Mouse (Mus musculus): ENCODE results near the gene Cdadc1. TPM values are rescaled to one million over a fixed set of nuclear protein-coding genes. Genes with fewer than 3 reads are reported as not detected.

Gene Cdadc1
- 10 to 100 TPM; 67.2 to 69.9 TPM for total RNA-seq (2021)
- long read RNA-seq, experiment 1, transcript Cdadc1-201 (10 exons, 1,500 nt), result minor isoform, 7 of 78 reads
- long read RNA-seq, experiment 1, transcript Cdadc1-208 (11 exons, 3,189 nt), result minor isoform, 7 of 78 reads
- long read RNA-seq, experiment 1, transcript Cdadc1-202 (10 exons, 2,202 nt), result major isoform, 44 of 78 reads
- long read RNA-seq, experiment 1, partial matches to known transcripts, result 6 of 78 reads
- long read RNA-seq, experiment 1, other reads (novel, unspliced or antisense), result 12 of 78 reads
- long read RNA-seq, experiment 2, transcript Cdadc1-202 (10 exons, 2,202 nt), result major isoform, 28 of 54 reads
- long read RNA-seq, experiment 2, partial matches to known transcripts, result 6 of 54 reads
- long read RNA-seq, experiment 2, other reads (novel, unspliced or antisense), result 12 of 54 reads

GRCm38 (mm10) chr14:59597398-59598259 lies at the start of gene Cdadc1:
TSS of gene Cdadc1 (minus strand) at chr14:59597959.
- TF ChIP-seq CTCF (IDR thresholded peaks at IDR 0.05), result no peak
- Histone ChIP-seq H3K4me3 (peak within 1 kb of the TSS; percentile 95), H3K27ac (peak within 1 kb of the TSS; percentile 90)
- intact Hi-C loops (cut with DNase I), result no loop called here
- DNase-seq (ENCODE audit: extremely low spot score in 1 of 2, low spot score in 2 of 2), result peak; percentile 95 to 99

DNA sequence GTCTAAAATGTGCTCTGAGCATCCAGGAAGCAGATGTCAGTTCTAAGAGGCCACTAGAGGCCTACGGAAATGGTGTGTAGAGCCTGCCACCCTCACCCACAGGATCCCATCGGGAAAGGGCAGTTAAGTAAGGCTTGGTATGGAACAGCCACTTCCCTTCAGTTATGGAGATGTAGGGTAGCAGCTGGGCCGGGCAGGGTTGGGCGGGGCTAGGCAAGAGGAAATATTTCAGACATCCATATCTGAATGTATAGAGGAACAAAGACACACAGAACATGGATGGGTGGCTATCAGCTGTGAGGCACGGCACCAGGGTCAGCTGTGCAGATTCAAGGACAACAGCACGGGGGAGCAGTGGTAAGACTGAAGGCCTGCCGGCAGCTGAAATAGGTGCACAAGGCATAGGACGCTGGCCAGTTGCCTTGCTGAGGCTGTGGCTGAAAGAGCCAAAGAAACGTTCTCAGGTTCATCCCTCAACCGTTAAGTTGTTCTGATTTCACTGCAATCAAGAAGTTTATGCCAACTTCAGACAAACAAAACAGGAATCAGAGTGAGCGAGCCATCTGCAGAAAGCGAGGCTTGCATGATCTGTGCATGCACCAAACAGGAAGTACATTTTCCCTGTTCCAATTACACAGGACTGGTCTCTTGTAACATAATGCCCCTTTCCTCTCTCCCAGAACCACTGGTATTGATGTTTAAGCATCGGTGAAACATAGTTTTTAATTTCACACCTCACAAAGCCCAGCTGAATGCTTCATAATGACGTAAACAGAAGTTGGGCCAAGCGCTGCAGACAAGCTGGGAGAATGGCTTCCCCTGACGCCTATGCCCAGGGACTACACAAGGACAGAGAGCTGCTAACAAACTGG lies 49.3 kb upstream of the Cdadc1 start:
- Histone ChIP-seq H3K27ac (no peak overlapping the region), H3K4me3 (no peak overlapping the region)
- no peak for DNase-seq (ENCODE audit: extremely low spot score in 1 of 2, low spot score in 2 of 2)
- no peak for TF ChIP-seq CTCF (IDR thresholded peaks at IDR 0.05)
- intact Hi-C loops (cut with DNase I), result no loop called here

DNA sequence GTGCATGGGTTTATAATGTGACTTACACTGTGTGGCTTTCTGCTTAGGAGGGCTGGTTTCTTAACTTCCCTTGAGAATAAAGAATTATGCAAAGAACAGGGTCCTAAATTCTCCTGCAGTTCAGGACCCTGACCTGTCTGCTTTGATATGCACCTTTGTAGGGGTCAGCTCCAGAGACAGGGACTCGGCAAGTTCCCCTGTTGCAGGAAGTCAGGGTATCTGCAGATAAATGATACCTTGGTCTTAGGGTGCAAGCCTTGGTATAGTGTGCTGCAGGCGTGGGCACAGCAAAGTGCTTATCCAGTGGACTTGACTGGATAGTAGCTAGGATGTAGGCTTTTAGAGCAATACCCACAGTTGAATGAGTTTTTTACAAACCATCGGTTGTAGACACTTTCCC lies 47.1 kb upstream of the Cdadc1 start:
- Histone ChIP-seq H3K27ac (no peak overlapping the region), H3K4me3 (no peak overlapping the region)
- no peak for TF ChIP-seq CTCF (IDR thresholded peaks at IDR 0.05)
- DNase-seq (ENCODE audit: extremely low spot score in 1 of 2, low spot score in 2 of 2), result no peak
- intact Hi-C loops (cut with DNase I), result no loop called here

DNA sequence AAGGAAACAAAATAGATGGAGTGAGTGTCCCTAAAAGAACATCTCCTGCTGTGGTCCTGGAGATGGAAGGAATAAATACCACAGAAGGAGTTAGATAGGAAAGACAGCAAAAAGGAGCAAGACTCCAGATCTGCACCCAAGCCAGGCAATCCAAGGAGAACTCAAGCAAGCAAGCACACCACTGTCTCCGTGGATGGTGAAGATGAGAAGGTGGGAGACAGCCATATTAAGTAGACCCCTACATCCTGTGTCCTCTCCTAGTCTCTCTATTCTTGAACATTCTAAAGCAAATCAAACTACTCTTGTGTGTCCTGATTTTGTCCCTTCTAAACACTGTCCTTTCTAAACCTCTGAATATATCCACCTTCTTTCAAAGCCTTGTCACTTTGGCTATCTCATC lies 46.4 kb upstream of the Cdadc1 start:
- Histone ChIP-seq H3K4me3 (no peak overlapping the region), H3K27ac (no peak overlapping the region)
- DNase-seq (ENCODE audit: extremely low spot score in 1 of 2, low spot score in 2 of 2), result no peak
- intact Hi-C loops (cut with DNase I), result no loop called here
- no peak for TF ChIP-seq CTCF (IDR thresholded peaks at IDR 0.05)

DNA sequence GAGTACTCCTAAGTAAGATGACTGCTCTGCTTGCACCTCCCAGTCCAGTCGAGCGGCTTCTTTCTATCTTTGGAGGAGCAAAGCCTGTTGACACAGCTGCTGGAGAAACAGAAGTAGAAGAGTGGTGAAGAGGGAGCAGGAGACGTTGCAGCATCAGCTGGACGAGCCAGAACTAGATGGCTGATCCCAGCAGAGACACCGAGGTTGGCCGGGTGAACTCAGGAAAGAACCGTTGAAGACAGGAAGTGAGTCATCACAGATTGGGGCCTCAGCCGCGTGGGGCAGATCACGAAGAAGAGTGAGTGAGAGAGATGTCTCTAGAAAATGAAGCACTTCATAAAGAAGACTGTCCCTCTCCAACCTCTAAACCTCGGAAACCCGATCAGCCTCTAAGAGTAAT lies 45.8 kb upstream of the Cdadc1 start:
- H3K4me3 ChIP-seq, result no peak overlapping the region
- intact Hi-C loops (cut with DNase I), result no loop called here
- TF ChIP-seq CTCF (IDR thresholded peaks at IDR 0.05), result no peak
- no peak overlapping the region for H3K27ac ChIP-seq
- no peak for DNase-seq (ENCODE audit: extremely low spot score in 1 of 2, low spot score in 2 of 2)

GRCm38 (mm10) chr14:59641856-59642255 lies 44.1 kb upstream of the Cdadc1 start:
- DNase-seq (ENCODE audit: extremely low spot score in 1 of 2, low spot score in 2 of 2), result no peak
- Histone ChIP-seq H3K4me3 (no peak overlapping the region), H3K27ac (no peak overlapping the region)
- TF ChIP-seq CTCF (IDR thresholded peaks at IDR 0.05), result no peak
- intact Hi-C loops (cut with DNase I), result no loop called here

DNA sequence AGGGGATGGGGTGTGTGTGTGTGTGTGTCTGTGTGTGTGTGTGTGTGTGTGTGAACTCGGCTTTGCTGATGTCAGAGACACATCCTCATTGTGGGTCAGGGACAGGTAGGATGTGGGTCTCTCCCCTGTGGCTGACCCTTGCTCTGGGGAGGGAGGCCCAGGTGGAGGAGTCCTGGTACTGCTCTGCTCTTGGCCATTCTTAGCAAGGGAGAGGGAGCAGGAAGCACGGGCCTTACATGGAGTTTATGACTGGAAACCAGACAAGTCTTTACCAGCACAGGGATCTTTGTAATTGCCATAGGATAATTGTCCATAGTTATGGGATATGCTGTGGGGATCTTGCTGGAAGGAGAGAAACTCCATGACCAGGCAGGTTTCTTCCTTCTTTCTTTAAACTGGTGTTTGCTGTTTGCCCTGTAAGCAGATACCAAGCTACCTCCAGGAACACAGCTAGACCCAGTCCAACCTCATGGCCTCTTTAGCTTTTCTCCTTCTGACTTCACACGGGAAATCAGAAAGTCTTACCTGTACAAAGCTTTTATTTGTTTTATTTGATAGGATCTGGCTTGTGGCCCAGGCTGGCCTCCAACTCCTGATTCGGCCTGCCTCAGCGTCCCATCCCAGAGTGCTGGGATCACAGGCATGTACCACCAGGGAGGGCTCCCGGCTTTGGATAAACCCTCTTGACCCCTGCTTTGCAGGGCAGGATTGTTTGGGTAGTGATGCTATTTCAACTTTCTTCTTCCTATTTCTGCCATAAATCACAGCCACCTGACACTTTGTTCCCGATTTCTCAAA lies 41.3 kb upstream of the Cdadc1 start:
- H3K4me3 ChIP-seq, result no peak overlapping the region
- no peak for TF ChIP-seq CTCF (IDR thresholded peaks at IDR 0.05)
- intact Hi-C loops (cut with DNase I), result no loop called here
- no peak overlapping the region for H3K27ac ChIP-seq
- no peak for DNase-seq (ENCODE audit: extremely low spot score in 1 of 2, low spot score in 2 of 2)

DNA sequence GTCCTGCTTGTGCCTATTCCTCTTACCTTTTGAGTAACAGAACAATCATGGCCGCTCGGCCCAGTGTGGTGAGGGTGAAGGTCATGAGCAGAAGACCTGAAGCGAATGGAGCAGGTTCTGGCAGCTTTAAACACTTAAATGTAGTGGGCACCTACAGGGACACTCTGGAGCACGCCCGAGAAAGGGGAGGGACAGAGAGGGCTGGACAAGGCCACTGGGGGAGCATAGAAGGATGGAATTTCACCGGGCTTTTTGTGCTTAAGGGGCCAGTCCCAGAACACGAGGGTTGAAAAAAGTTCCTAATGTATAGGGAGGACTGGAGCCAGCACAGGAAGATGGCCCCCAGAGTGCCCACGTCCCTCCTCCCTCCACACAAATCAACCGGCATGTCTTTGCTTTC lies 36.2 kb upstream of the Cdadc1 start:
- no peak for DNase-seq (ENCODE audit: extremely low spot score in 1 of 2, low spot score in 2 of 2)
- Histone ChIP-seq H3K4me3 (no peak overlapping the region), H3K27ac (no peak overlapping the region)
- TF ChIP-seq CTCF (IDR thresholded peaks at IDR 0.05), result no peak
- intact Hi-C loops (cut with DNase I), result no loop called here

DNA sequence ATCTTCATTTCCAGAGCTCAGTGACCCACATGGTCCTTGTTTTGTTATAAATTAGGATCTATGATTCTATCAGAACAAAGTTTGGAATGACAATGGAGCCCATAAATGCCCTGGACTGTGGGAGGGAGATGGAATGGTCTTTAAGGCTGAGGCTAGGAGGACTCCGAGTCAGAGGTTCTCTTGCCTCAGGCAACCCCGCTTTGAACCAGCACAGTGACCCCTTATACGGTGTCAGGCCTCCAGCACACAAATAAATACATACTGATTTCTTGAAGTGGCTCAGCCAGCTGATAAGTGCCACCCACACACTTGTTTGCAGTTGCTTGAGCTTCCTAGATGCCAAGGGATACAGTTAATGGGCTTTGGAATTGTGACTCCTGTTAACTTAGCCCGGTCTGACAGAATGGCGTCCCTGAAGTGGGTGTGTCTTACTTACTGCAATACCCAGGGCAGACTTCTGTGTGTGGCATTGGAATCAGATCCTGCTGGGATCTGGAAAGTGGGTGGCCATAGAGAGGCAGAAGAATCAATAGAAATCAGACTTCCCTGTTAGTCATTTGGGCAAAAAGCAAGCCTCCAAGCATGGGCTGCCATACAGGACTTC lies 35.6 kb upstream of the Cdadc1 start:
- H3K27ac ChIP-seq, result no peak overlapping the region
- DNase-seq (ENCODE audit: extremely low spot score in 1 of 2, low spot score in 2 of 2), result no peak

GRCm38 (mm10) chr14:59632067-59632466 lies 34.3 kb upstream of the Cdadc1 start:
- TF ChIP-seq CTCF (IDR thresholded peaks at IDR 0.05), result no peak

More for the DNA sequence above, 35.6 kb upstream of the Cdadc1 start:
- no peak overlapping the region for H3K4me3 ChIP-seq
- no peak for TF ChIP-seq CTCF (IDR thresholded peaks at IDR 0.05)
- intact Hi-C loops (cut with DNase I), result no loop called here

More at GRCm38 (mm10) chr14:59632067-59632466, 34.3 kb upstream of the Cdadc1 start:
- Histone ChIP-seq H3K27ac (no peak overlapping the region), H3K4me3 (no peak overlapping the region)
- DNase-seq (ENCODE audit: extremely low spot score in 1 of 2, low spot score in 2 of 2), result no peak
- intact Hi-C loops (cut with DNase I), result no loop called here

Measured in left cerebral cortex, adult 2 months (tissue).